Mouse (Mus musculus) ES-Bruce4 (cell line): Measurements from ENCODE around the gene Wdr78.

Source experiments
- CTCF ChIP-seq: IDR thresholded peaks from one replicate; pipeline ENCODE4 v1.8.1; 2011; ENCODE audit warnings: low read depth, low read length
- POLR2A ChIP-seq: IDR thresholded peaks from one replicate; pipeline ENCODE4 v1.8.1; 2011; ENCODE audit warnings: low read length; ENCODE audit not compliant: insufficient read depth

GRCm38 (mm10) chr4:103026621-103027020, 87.7 kb downstream of the Wdr78 start, which contains the start of gene Insl5:
- TF ChIP-seq POLR2A (no peak), CTCF (no peak)
